Mouse (Mus musculus): ENCODE data around the gene Pcdh17. TPM values are rescaled to one million over a fixed set of nuclear protein-coding genes. Genes with fewer than 3 reads are reported as not detected.

Gene Pcdh17
- total and polyA plus RNA-seq, 2 experiments from 2014 or later: 3.7 to 3.9 TPM

DNA sequence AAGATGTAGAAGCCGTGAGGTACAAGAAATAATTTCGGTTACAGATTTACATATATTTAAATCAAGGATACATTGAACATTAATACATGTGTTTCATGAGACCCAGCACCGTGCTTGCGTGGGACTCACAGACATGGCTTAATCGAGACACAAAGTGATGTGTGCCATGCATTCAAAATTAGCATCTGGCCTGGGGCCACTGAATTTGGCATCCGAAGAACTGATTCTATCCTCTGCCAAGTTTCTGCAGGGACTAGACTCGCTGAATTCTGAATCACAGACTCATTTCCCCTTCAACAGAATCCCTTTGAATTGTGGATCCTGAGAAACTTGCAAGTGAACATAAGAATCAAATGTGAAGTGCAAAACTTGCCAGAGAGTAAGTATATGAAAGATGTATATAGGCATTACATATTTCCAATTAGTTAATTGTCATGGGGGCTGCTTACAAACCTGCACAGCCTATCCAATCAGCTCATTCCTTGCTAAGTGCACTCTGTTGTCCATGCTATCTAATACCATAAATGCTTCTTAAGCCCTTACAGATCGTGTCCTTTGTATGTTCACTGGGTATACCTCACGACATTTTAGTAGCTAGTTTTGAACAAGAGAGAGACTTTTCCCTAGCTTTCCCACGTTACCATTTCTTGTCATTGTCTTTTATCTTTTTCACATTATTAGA, 104.3 kb downstream of the Pcdh17 start:
- H3K27me3 ChIP-seq (ENCODE audit: control insufficient read depth, insufficient read depth, low read length): no peaks in the 10 kb centered on the region
- H3K4me1 ChIP-seq (ENCODE audit: control insufficient read depth, insufficient read depth): no peaks in the 10 kb centered on the region
- no peak overlapping the region for H3K4me2 ChIP-seq (ENCODE audit: low read depth, low read length)
- H3K9me3 ChIP-seq (replicated peaks; ENCODE audit: control insufficient read depth, low read length): no peaks in the 10 kb centered on the region
- no peak overlapping the region for H3K27ac ChIP-seq (ENCODE audit: low read depth)
- no peaks in the 10 kb centered on the region for H3K36me3 ChIP-seq (replicated peaks; ENCODE audit: control insufficient read depth, insufficient read depth, low read length)
- H3K9ac ChIP-seq (replicated peaks; ENCODE audit: low read depth, low read length): no peak overlapping the region
- H3K4me3 ChIP-seq (ENCODE audit: low read depth, low read length): no peak overlapping the region
- WGBS: 62% methylated on average over 10 of the region's 10 CpGs
- ATAC-seq (ENCODE audit: insufficient read depth, low read depth) (no peak), DNase-seq (ENCODE audit: low spot score) (no peak)
- TF ChIP-seq CTCF (IDR thresholded peaks at IDR 0.05; ENCODE audit: low read depth) (no peak), EP300 (IDR thresholded peaks at IDR 0.05; ENCODE audit: low read depth) (no peak)

GRCm38 (mm10) chr14:84551546-84551945, 108.2 kb downstream of the Pcdh17 start:
- no peaks in the 10 kb centered on the region for H3K4me1 ChIP-seq (ENCODE audit: control insufficient read depth, insufficient read depth)
- WGBS: 76% methylated on average over 5 of the region's 5 CpGs
- DNase-seq (ENCODE audit: low spot score) (no peak), ATAC-seq (ENCODE audit: insufficient read depth, low read depth) (no peak)
- TF ChIP-seq EP300 (IDR thresholded peaks at IDR 0.05; ENCODE audit: low read depth) (no peak), CTCF (IDR thresholded peaks at IDR 0.05; ENCODE audit: low read depth) (no peak)
- H3K9ac ChIP-seq (replicated peaks; ENCODE audit: low read depth, low read length): no peak overlapping the region
- no peaks in the 10 kb centered on the region for H3K9me3 ChIP-seq (replicated peaks; ENCODE audit: control insufficient read depth, low read length)
- H3K27me3 ChIP-seq (ENCODE audit: control insufficient read depth, insufficient read depth, low read length): no peaks in the 10 kb centered on the region
- H3K27ac ChIP-seq (ENCODE audit: low read depth): no peak overlapping the region
- H3K4me3 ChIP-seq (ENCODE audit: low read depth, low read length): no peak overlapping the region
- no peak overlapping the region for H3K4me2 ChIP-seq (ENCODE audit: low read depth, low read length)
- no peaks in the 10 kb centered on the region for H3K36me3 ChIP-seq (replicated peaks; ENCODE audit: control insufficient read depth, insufficient read depth, low read length)

GRCm38 (mm10) chr14:84571071-84571470, 127.7 kb downstream of the Pcdh17 start:
- H3K27me3 ChIP-seq (ENCODE audit: control insufficient read depth, insufficient read depth, low read length): no peaks in the 10 kb centered on the region
- no peaks in the 10 kb centered on the region for H3K36me3 ChIP-seq (replicated peaks; ENCODE audit: control insufficient read depth, insufficient read depth, low read length)
- H3K4me2 ChIP-seq (ENCODE audit: low read depth, low read length): no peak overlapping the region
- no peak overlapping the region for H3K9ac ChIP-seq (replicated peaks; ENCODE audit: low read depth, low read length)
- no peak overlapping the region for H3K4me3 ChIP-seq (ENCODE audit: low read depth, low read length)
- H3K4me1 ChIP-seq (ENCODE audit: control insufficient read depth, insufficient read depth): no peaks in the 10 kb centered on the region
- TF ChIP-seq EP300 (IDR thresholded peaks at IDR 0.05; ENCODE audit: low read depth): no peak
- TF ChIP-seq CTCF (IDR thresholded peaks at IDR 0.05; ENCODE audit: low read depth): no peak
- no peaks in the 10 kb centered on the region for H3K9me3 ChIP-seq (replicated peaks; ENCODE audit: control insufficient read depth, low read length)
- ATAC-seq (ENCODE audit: insufficient read depth, low read depth) (no peak), DNase-seq (ENCODE audit: low spot score) (no peak)
- H3K27ac ChIP-seq (ENCODE audit: low read depth): no peak overlapping the region

Measured in heart, postnatal 0 days (tissue).